Mouse (Mus musculus): ENCODE data around the gene Cd247. TPM values are rescaled to one million over a fixed set of nuclear protein-coding genes. Genes with fewer than 3 reads are reported as not detected.

Cd247 gene
- total RNA-seq, 2 experiments from 2014 or later = 1.1 to 2.1 TPM

- ATAC-seq (ENCODE audit: poor library complexity, severe bottlenecking) = peak; percentile 52
Measured at GRCm38 (mm10) chr1:165818145-165818860, 29.8 kb downstream of the Cd247 start.

- no peak for ATAC-seq (ENCODE audit: poor library complexity, severe bottlenecking)
Measured at GRCm38 (mm10) chr1:165819147-165819546, 30.7 kb downstream of the Cd247 start.

- no peak for ATAC-seq (ENCODE audit: poor library complexity, severe bottlenecking)
Measured at GRCm38 (mm10) chr1:165822031-165822430, 33.5 kb downstream of the Cd247 start.

GRCm38 (mm10) chr1:165828173-165828572, 39.7 kb downstream of the Cd247 start:
- ATAC-seq (ENCODE audit: poor library complexity, severe bottlenecking) = no peak

- ATAC-seq (ENCODE audit: poor library complexity, severe bottlenecking) = peak; percentile 40; the same call in 1 of the 2 replicates
Measured at GRCm38 (mm10) chr1:165828615-165829014, 40.1 kb downstream of the Cd247 start.

- no peak for ATAC-seq (ENCODE audit: poor library complexity, severe bottlenecking)
Measured at GRCm38 (mm10) chr1:165829890-165830289, 41.4 kb downstream of the Cd247 start.

GRCm38 (mm10) chr1:165833244-165833643, 44.8 kb downstream of the Cd247 start:
- ATAC-seq (ENCODE audit: poor library complexity, severe bottlenecking) = no peak

- ATAC-seq (ENCODE audit: poor library complexity, severe bottlenecking) = no peak
Measured at GRCm38 (mm10) chr1:165833910-165834632, 45.6 kb downstream of the Cd247 start.

GRCm38 (mm10) chr1:165834633-165834975, 46.1 kb downstream of the Cd247 start:
- ATAC-seq (ENCODE audit: poor library complexity, severe bottlenecking) = no peak

GRCm38 (mm10) chr1:165836461-165836860, 48.0 kb downstream of the Cd247 start:
- no peak for ATAC-seq (ENCODE audit: poor library complexity, severe bottlenecking)

- no peak for ATAC-seq (ENCODE audit: poor library complexity, severe bottlenecking)
Measured at GRCm38 (mm10) chr1:165837546-165837945, 49.1 kb downstream of the Cd247 start.

- ATAC-seq (ENCODE audit: poor library complexity, severe bottlenecking) = no peak
Measured at GRCm38 (mm10) chr1:165839201-165839600, 50.7 kb downstream of the Cd247 start.

- peak; percentile 23 for ATAC-seq (ENCODE audit: poor library complexity, severe bottlenecking)
Measured at GRCm38 (mm10) chr1:165840548-165841230, 52.2 kb downstream of the Cd247 start.

- no peak for ATAC-seq (ENCODE audit: poor library complexity, severe bottlenecking)
Measured at GRCm38 (mm10) chr1:165842170-165842569, 53.7 kb downstream of the Cd247 start.

- ATAC-seq (ENCODE audit: poor library complexity, severe bottlenecking) = no peak
Measured at GRCm38 (mm10) chr1:165843586-165843985, 55.1 kb downstream of the Cd247 start.

- ATAC-seq (ENCODE audit: poor library complexity, severe bottlenecking) = peak; percentile 43
Measured at GRCm38 (mm10) chr1:165844466-165844951, 56.0 kb downstream of the Cd247 start.

GRCm38 (mm10) chr1:165844956-165845355, 56.5 kb downstream of the Cd247 start:
- ATAC-seq (ENCODE audit: poor library complexity, severe bottlenecking) = peak; percentile 41

- ATAC-seq (ENCODE audit: poor library complexity, severe bottlenecking) = peak; percentile 49
Measured at GRCm38 (mm10) chr1:165845366-165845765, 56.9 kb downstream of the Cd247 start.

GRCm38 (mm10) chr1:165848417-165848816, 59.9 kb downstream of the Cd247 start:
- no peak for ATAC-seq (ENCODE audit: poor library complexity, severe bottlenecking)

- peak; percentile 39 for ATAC-seq (ENCODE audit: poor library complexity, severe bottlenecking)
Measured at GRCm38 (mm10) chr1:165848881-165849280, 60.4 kb downstream of the Cd247 start.

Data from megakaryocyte, adult 5-6 weeks (primary cell).